Mouse (Mus musculus) bone marrow macrophage, adult 2 months (primary cell): ENCODE data around the gene Cherp.

Experiments
- CTCF ChIP-seq: IDR thresholded peaks from 2 replicates; pipeline ENCODE4 v1.5.1; 2012; ENCODE audit warnings: low read depth, mild to moderate bottlenecking, low read length, moderate library complexity
- POLR2A ChIP-seq: IDR thresholded peaks from 2 replicates; pipeline ENCODE4 v1.6.1; 2012; ENCODE audit warnings: mild to moderate bottlenecking, low read depth, low read length, borderline replicate concordance

DNA sequence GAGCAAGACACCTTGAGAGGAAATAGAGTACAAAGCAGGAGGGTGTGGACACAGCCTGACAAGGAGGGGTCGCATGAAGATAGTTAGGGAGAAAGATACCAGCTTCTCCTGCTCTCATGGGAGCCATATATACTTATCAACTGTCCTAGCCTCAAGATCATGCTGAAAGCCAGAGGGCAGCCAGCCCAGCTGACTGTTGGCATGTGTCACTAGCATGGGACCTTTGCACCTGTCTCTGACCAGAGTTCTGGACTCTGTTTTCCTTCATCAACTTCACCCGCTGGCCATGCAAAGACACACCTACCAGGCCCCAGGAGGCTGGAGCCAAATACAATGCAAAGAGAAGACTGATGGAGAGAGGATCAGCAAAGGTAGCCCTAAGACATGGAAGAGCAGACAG, 5.8 kb downstream of the Cherp start:
- TF ChIP-seq CTCF, result no peak
- no peak for TF ChIP-seq POLR2A
